Mouse (Mus musculus) lung, adult 18-20 months (tissue): ENCODE measurements around the gene Spryd4.
"Not testable (repeated sequence)": the region's sequence is repeated elsewhere in the genome, so short reads cannot be mapped to it uniquely, and the experiment has no call there.

Experiments
- DNase-seq, 2 experiments: peaks; one replicate each; pipeline ENCODE4 v3.0.0; 2022; ENCODE audit warnings: mixed read lengths in 2 of 2

Gene Spryd4

GRCm38 (mm10) chr10:128225064-128225463 lies 13.5 kb upstream of the Spryd4 start:
- no peak for DNase-seq

- DNase-seq: no peak
Measured at GRCm38 (mm10) chr10:128221533-128222286, 10.1 kb upstream of the Spryd4 start.

- DNase-seq: no peak
Measured at GRCm38 (mm10) chr10:128218387-128219117, 6.9 kb upstream of the Spryd4 start.

- no peak for DNase-seq
Measured at GRCm38 (mm10) chr10:128214981-128215380, 3.4 kb upstream of the Spryd4 start.

GRCm38 (mm10) chr10:128214112-128214511 lies 2.5 kb upstream of the Spryd4 start:
- not testable (repeated sequence) for DNase-seq

- DNase-seq: peak; percentile 70 to 78
Measured at GRCm38 (mm10) chr10:128212871-128213323, 1.3 kb upstream of the Spryd4 start.

- DNase-seq: no peak
Measured at GRCm38 (mm10) chr10:128212148-128212547, 541 bp upstream of the Spryd4 start.

- no peak for DNase-seq
Measured at GRCm38 (mm10) chr10:128210954-128211353, 653 bp downstream of the Spryd4 start.

GRCm38 (mm10) chr10:128210131-128210530 lies 1.5 kb downstream of the Spryd4 start:
- no peak for DNase-seq

GRCm38 (mm10) chr10:128209311-128210009 lies 2.1 kb downstream of the Spryd4 start:
- DNase-seq: no peak

GRCm38 (mm10) chr10:128208326-128208725 lies 3.3 kb downstream of the Spryd4 start:
- no peak for DNase-seq

- no peak for DNase-seq
Measured at GRCm38 (mm10) chr10:128204941-128205340, 6.7 kb downstream of the Spryd4 start.

- DNase-seq: no peak
Measured at GRCm38 (mm10) chr10:128201856-128202255, 9.8 kb downstream of the Spryd4 start.

- no peak for DNase-seq
Measured at GRCm38 (mm10) chr10:128194551-128195461, 16.8 kb downstream of the Spryd4 start.

- peak; percentile 97 for DNase-seq
Measured at GRCm38 (mm10) chr10:128194024-128194550, 17.5 kb downstream of the Spryd4 start, which contains the start of gene Gls2. Gene Gls2, plus strand, starts transcription at chr10:128194457.

- DNase-seq: no peak
Measured at GRCm38 (mm10) chr10:128193113-128193512, 18.5 kb downstream of the Spryd4 start.

GRCm38 (mm10) chr10:128192030-128192766 lies 19.4 kb downstream of the Spryd4 start:
- DNase-seq: not testable (repeated sequence)

GRCm38 (mm10) chr10:128191472-128191871 lies 20.1 kb downstream of the Spryd4 start:
- DNase-seq: no peak

- peak; percentile 65 to 80 for DNase-seq
Measured at GRCm38 (mm10) chr10:128188242-128188877, 23.2 kb downstream of the Spryd4 start.

- DNase-seq: no peak
Measured at GRCm38 (mm10) chr10:128187181-128187605, 24.4 kb downstream of the Spryd4 start.

GRCm38 (mm10) chr10:128185959-128186358 lies 25.6 kb downstream of the Spryd4 start:
- peak; percentile 78 to 87 for DNase-seq
